In the genomic region with DNA sequence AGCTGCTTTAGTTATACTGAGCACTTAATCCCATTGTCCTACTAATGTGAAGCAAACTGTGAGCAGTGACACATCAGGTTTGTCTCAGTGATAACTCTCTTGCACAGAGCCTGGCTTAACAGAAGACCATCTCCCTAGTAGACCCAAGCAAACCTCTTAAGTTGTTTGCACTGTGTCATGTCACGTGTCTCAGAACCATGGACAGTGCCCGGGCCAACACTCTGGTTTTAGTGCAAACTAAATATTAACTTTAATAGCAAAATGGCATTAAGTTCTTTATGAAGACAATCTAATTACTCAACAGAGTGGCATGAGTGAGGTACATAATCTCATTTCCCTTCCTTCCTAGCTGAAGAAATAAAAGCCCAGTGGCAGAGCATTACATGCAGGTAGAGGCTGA, we compare ENCODE assay signal across 15 mouse cellular contexts. TPM values are rescaled to one million over a fixed set of nuclear protein-coding genes. Genes with fewer than 3 reads are reported as not detected.
DNase-seq lines count a peak whose midpoint lies in the region; ATAC-seq and TF ChIP-seq lines count a peak whose summit lies in the region.
"Had no signal": no experiment of that assay in that cellular context is flagged by ENCODE, and none has a peak within 500 bp of the region (broad histone marks: within the 10 kb centered on the region; RNA-seq: fewer than 3 reads in every experiment).

No protein-coding gene starts in this region.

- no peaks in the 10 kb centered on the region for H3K79me2 ChIP-seq in MEL (ENCODE audit: control insufficient read depth, insufficient read depth, low read length, poor library complexity)
- no peaks in the 10 kb centered on the region for H3K79me2 ChIP-seq in myocyte (ENCODE audit: control insufficient read depth, insufficient read depth)

- ATAC-seq in liver, embryonic 11.5 days (replicated peaks; ENCODE audit: low FRiP score), result no peak

- H3K27ac ChIP-seq in liver, embryonic 11.5 days (ENCODE audit: low read depth, low read length), result no peak overlapping the region
- no peak overlapping the region for H3K27ac ChIP-seq in MEL (ENCODE audit: control insufficient read depth, low read depth, low read length)
- H3K27ac ChIP-seq: embryonic facial prominence, embryonic 13.5 days; hindbrain, embryonic 13.5 days; limb, embryonic 15.5 days had no signal

- no peak for TF ChIP-seq CTCF in MEL (IDR thresholded peaks at IDR 0.05 in 2 of 3, conservative IDR thresholded peaks at IDR 0.05 in 1 of 3; ENCODE audit: control insufficient read depth in 1 of 3, insufficient read depth in 1 of 3, low read depth in 2 of 3, low read length in 3 of 3, poor library complexity in 1 of 3, severe bottlenecking in 1 of 3)

- H3K4me1 ChIP-seq in liver, embryonic 11.5 days (replicated peaks; ENCODE audit: control insufficient read depth, insufficient read depth, low read length), result no peaks in the 10 kb centered on the region
- no peaks in the 10 kb centered on the region for H3K4me1 ChIP-seq in MEL (ENCODE audit: control insufficient read depth in 1 of 2, insufficient read depth in 2 of 2, low read length in 2 of 2)
- H3K4me1 ChIP-seq: embryonic facial prominence, embryonic 13.5 days; hindbrain, embryonic 13.5 days; limb, embryonic 15.5 days had no signal

- no peak overlapping the region for H3ac ChIP-seq in myocyte (ENCODE audit: control insufficient read depth, insufficient read length)

- H3K9ac ChIP-seq in liver, embryonic 11.5 days (ENCODE audit: low read depth, low read length), result no peak overlapping the region
- H3K9ac ChIP-seq in MEL (ENCODE audit: control insufficient read depth, low read depth, low read length, poor library complexity, severe bottlenecking), result no peak overlapping the region
- H3K9ac ChIP-seq: embryonic facial prominence, embryonic 13.5 days; hindbrain, embryonic 13.5 days; limb, embryonic 15.5 days had no signal

- peak; percentile 13 for DNase-seq in liver
- no peak for DNase-seq in liver, embryonic 11.5 days (ENCODE audit: low spot score)
- DNase-seq in MEL (ENCODE audit: low read depth, low spot score), result peak; percentile 48
- DNase-seq in embryo, embryonic 11.5 days (ENCODE audit: low read depth, low spot score), result peak; percentile 16
- DNase-seq in right cerebral cortex, postnatal 36 days (ENCODE audit: low spot score in 2 of 2), result no peak
- no peak for DNase-seq in yolk sac, embryonic 10.5 days (ENCODE audit: low spot score)
- DNase-seq: cerebellum, adult 8-10 months; kidney, adult 11 months; lung, adult 2 months; midbrain, embryonic 14.5 days; right cerebral cortex, postnatal 4 days had no signal

- TF ChIP-seq POLR2A in MEL (IDR thresholded peaks at IDR 0.05; ENCODE audit: control insufficient read depth in 1 of 2, insufficient read depth in 1 of 2, low read depth in 1 of 2, low read length in 2 of 2, poor library complexity in 1 of 2), result no peak
- no peak for TF ChIP-seq POLR2A in myocyte (IDR thresholded peaks at IDR 0.05; ENCODE audit: insufficient read length, low read depth)

- TF ChIP-seq RAD21 in MEL (IDR thresholded peaks at IDR 0.05; ENCODE audit: low read depth, low read length), result no peak

- no peaks in the 10 kb centered on the region for H3K9me3 ChIP-seq in liver, embryonic 11.5 days (ENCODE audit: control insufficient read depth, low read length)
- no peaks in the 10 kb centered on the region for H3K9me3 ChIP-seq in MEL (replicated peaks; ENCODE audit: insufficient read depth, low read length)
- H3K9me3 ChIP-seq: embryonic facial prominence, embryonic 13.5 days; hindbrain, embryonic 13.5 days; limb, embryonic 15.5 days had no signal

- H3K4me3 ChIP-seq in liver, embryonic 11.5 days (ENCODE audit: low read depth, low read length), result no peak overlapping the region
- no peak overlapping the region for H3K4me3 ChIP-seq in MEL (ENCODE audit: control insufficient read depth in 1 of 2, insufficient read depth in 1 of 2, low read depth in 2 of 2, low read length in 2 of 2)
- no peak overlapping the region for H3K4me3 ChIP-seq in myocyte
- H3K4me3 ChIP-seq: embryonic facial prominence, embryonic 13.5 days; hindbrain, embryonic 13.5 days; limb, embryonic 15.5 days had no signal

- H3K27me3 ChIP-seq in liver, embryonic 11.5 days (replicated peaks; ENCODE audit: control insufficient read depth, insufficient read depth, low read length), result no peaks in the 10 kb centered on the region
- H3K27me3 ChIP-seq in MEL (ENCODE audit: control insufficient read depth in 1 of 2, insufficient read depth in 2 of 2, low read length in 2 of 2) (peaks cover 0 to 1% of the 10 kb centered on the region in 2 experiments; a peak in 1 of 4 replicates), myocyte (ENCODE audit: control insufficient read depth, insufficient read depth, insufficient read length) (no peaks in the 10 kb centered on the region)
- H3K27me3 ChIP-seq: embryonic facial prominence, embryonic 13.5 days; hindbrain, embryonic 13.5 days; limb, embryonic 15.5 days had no signal

- WGBS in liver, embryonic 11.5 days, result 71% methylated on average over 2 of the region's 2 CpGs

- no peak for TF ChIP-seq EP300 in MEL (IDR thresholded peaks at IDR 0.05; ENCODE audit: low read depth in 1 of 2, low read length in 2 of 2)

- no peaks in the 10 kb centered on the region for H3K36me3 ChIP-seq in liver, embryonic 11.5 days (ENCODE audit: control insufficient read depth, insufficient read depth, low read length)
- no peaks in the 10 kb centered on the region for H3K36me3 ChIP-seq in MEL (ENCODE audit: control insufficient read depth in 1 of 2, insufficient read depth in 2 of 2, low read length in 2 of 2)
- H3K36me3 ChIP-seq in myocyte (ENCODE audit: control insufficient read depth, insufficient read depth), result no peaks in the 10 kb centered on the region
- H3K36me3 ChIP-seq: embryonic facial prominence, embryonic 13.5 days; hindbrain, embryonic 13.5 days; limb, embryonic 15.5 days had no signal

- no peak overlapping the region for H3K4me2 ChIP-seq in liver, embryonic 11.5 days
- no peak overlapping the region for H3K4me2 ChIP-seq in myocyte (ENCODE audit: low read depth)
- H3K4me2 ChIP-seq: embryonic facial prominence, embryonic 13.5 days; hindbrain, embryonic 13.5 days; limb, embryonic 15.5 days had no signal

TF ChIP-seq in MEL, 35 proteins besides CTCF, POLR2A, EP300 and RAD21:
- TF ChIP-seq KAT2A (conservative IDR thresholded peaks at IDR 0.05; ENCODE audit: low read depth, low read length), result no peak
- TF ChIP-seq ZC3H11A (IDR thresholded peaks at IDR 0.05; ENCODE audit: low read depth, low read length), result no peak
- TF ChIP-seq MAX (IDR thresholded peaks at IDR 0.05; ENCODE audit: low read length), result peak; percentile 70; the same call in 1 of the 2 replicates
- no peak for TF ChIP-seq E2F4 (IDR thresholded peaks at IDR 0.05; ENCODE audit: borderline replicate concordance, low read depth, low read length)
- TF ChIP-seq BHLHE40 (IDR thresholded peaks at IDR 0.05; ENCODE audit: borderline replicate concordance, low read depth, low read length), result peak; percentile 94
- TF ChIP-seq USF1 (IDR thresholded peaks at IDR 0.05; ENCODE audit: low read depth, low read length), result peak; percentile 83
- TF ChIP-seq MXI1 (IDR thresholded peaks at IDR 0.05; ENCODE audit: low read depth, low read length), result peak; percentile 94
- peak; percentile 32; the same call in 1 of the 2 replicates for TF ChIP-seq SIN3A (IDR thresholded peaks at IDR 0.05; ENCODE audit: low read length)

TF ChIP-seq in myocyte, 11 proteins besides CTCF, POLR2A, EP300 and RAD21:
- no peak for TF ChIP-seq POLR2AphosphoS2 (IDR thresholded peaks at IDR 0.05; ENCODE audit: insufficient read length, low read depth)
- peak; percentile 48 for TF ChIP-seq REST (IDR thresholded peaks at IDR 0.05; ENCODE audit: insufficient read depth, insufficient read length)

RNA-seq across cellular contexts. Expression of a gene that starts 54.6 kb away (rescaled TPM):
- polyA plus RNA-seq in liver, embryonic 11.5 days (2014; fragmentation: Nextera tagmentation; extraction: Ambion mirVana), result 56.2 and 61.7 TPM in 2 replicates
- not detected in 2 replicates for total RNA-seq in MEL (2012; rRNA removed)
- polyA plus RNA-seq in MEL (2012; ENCODE audit: insufficient read depth in 1 of 2, insufficient read length in 2 of 2, low read depth in 1 of 2, low replicate concordance in 2 of 2, missing spikeins in 1 of 2) (not detected), myocyte (2012; fragmentation: generic; extraction: Trizol) (0.04 TPM)

Comparison
In these comparisons a context has a peak if more than half of its experiments do, and no peak if none do; other contexts are left out.
1. DNase-seq: peak in liver (single experiment), MEL (single experiment) and embryo, embryonic 11.5 days (single experiment); none in liver, embryonic 11.5 days (single experiment), right cerebral cortex, postnatal 36 days (0 of 2) and yolk sac, embryonic 10.5 days (single experiment).
2. RNA of a gene that starts 54.6 kb away (polyA plus RNA-seq): 56.2 to 61.7 TPM in liver, embryonic 11.5 days; 0.04 TPM in myocyte (single experiment) and not detected in MEL; every median in the first group is over 10 times any median in the second.